12 mouse cellular contexts compared by ENCODE assay signal in the genomic region with DNA sequence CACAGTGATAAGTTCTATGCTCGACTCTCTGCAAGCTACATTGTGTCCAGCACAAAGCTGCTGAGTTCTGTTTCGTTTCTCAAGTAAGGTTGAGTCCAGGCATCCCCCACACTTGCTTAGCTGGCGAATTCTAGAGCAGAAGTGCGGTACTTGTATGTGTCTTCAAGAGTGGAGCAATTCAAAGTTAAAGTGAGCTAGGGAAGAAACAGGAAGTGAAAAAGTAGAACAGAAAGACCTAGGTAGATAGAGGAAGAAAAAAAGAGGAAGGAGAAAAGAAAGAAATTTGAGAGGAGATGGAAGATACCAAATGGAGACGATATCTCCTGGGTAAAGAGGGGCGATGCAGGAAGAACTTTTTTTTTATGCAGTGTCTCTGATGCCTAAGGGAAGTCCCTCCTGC. TPM values are rescaled to one million over a fixed set of nuclear protein-coding genes. Genes with fewer than 3 reads are reported as not detected.
DNase-seq lines count a peak whose midpoint lies in the region; ATAC-seq and TF ChIP-seq lines count a peak whose summit lies in the region.
"Had no signal": no experiment of that assay in that cellular context is flagged by ENCODE, and none has a peak within 500 bp of the region (broad histone marks: within the 10 kb centered on the region; RNA-seq: fewer than 3 reads in every experiment).

No protein-coding gene starts in this region.

- H3K36me3 ChIP-seq in kidney, adult 2 months (ENCODE audit: control insufficient read depth, insufficient read depth, low read length): no peaks in the 10 kb centered on the region
- H3K36me3 ChIP-seq: midbrain, embryonic 10.5 days had no signal

- H3K4me3 ChIP-seq in kidney, adult 2 months (ENCODE audit: insufficient read depth, low read depth, low read length): no peak overlapping the region
- H3K4me3 ChIP-seq: erythroblast, embryonic 14.5 days; midbrain, embryonic 10.5 days had no signal

- peak; percentile 46 to 63 for ATAC-seq in hematopoietic stem cell, adult 5-6 weeks (replicated peaks in 1 of 2; ENCODE audit: insufficient read depth in 1 of 2, low FRiP score in 2 of 2, low TSS enrichment in 1 of 2, low read depth in 1 of 2, poor library complexity in 2 of 2, severe bottlenecking in 2 of 2)
- ATAC-seq: hindbrain, embryonic 16.5 days had no signal

- 84% methylated on average over 6 of the region's 6 CpGs for WGBS in kidney, adult 2 months

- H3K27ac ChIP-seq in kidney, adult 2 months (ENCODE audit: insufficient read depth, low read depth, low read length): no peak overlapping the region
- H3K27ac ChIP-seq: midbrain, embryonic 10.5 days had no signal

- H3K27me3 ChIP-seq in kidney, adult 2 months (replicated peaks; ENCODE audit: control insufficient read depth, insufficient read depth, low read length): no peaks in the 10 kb centered on the region

- DNase-seq in kidney, adult 2 months: peak; percentile 10
- DNase-seq in kidney, postnatal 4 days: no peak
- peak; percentile 15 for DNase-seq in thymus, postnatal 14 days
- DNase-seq in thymus, postnatal 36 days: no peak
- DNase-seq in cerebellum, postnatal 14 days: no peak
- no peak for DNase-seq in adrenal gland, adult 18-20 months (ENCODE audit: low spot score in 2 of 2)
- DNase-seq: cerebellum, adult 2 months; lung, embryonic 14.5 days had no signal

- no peak for TF ChIP-seq POLR2A in kidney, adult 2 months (IDR thresholded peaks at IDR 0.05; ENCODE audit: low read depth, low read length)

- no peak for TF ChIP-seq CTCF in kidney, adult 2 months (conservative IDR thresholded peaks at IDR 0.05; ENCODE audit: insufficient read depth, insufficient read length, low read depth, low read length)

- no peaks in the 10 kb centered on the region for H3K4me1 ChIP-seq in kidney, adult 2 months (ENCODE audit: control insufficient read depth, insufficient read depth, low read length)
- H3K4me1 ChIP-seq: midbrain, embryonic 10.5 days had no signal

RNA-seq across cellular contexts. Expression of a gene that starts 51.4 kb away (rescaled TPM):
- 14.4 and 15.3 TPM in 2 replicates for polyA plus RNA-seq in kidney, adult 2 months (2012; rRNA removed)
- 20.0 and 21.8 TPM in 2 replicates for total RNA-seq in hematopoietic stem cell, adult 5-6 weeks (2017)
- total RNA-seq in adrenal gland, adult 18-20 months (2021): 10 to 100 TPM; 37.1 to 38.9 TPM

Comparison
In these comparisons a context has a peak if more than half of its experiments do, and no peak if none do; other contexts are left out.
1. DNase-seq: peak in kidney, adult 2 months (single experiment) and thymus, postnatal 14 days (single experiment); none in kidney, postnatal 4 days (0 of 2), thymus, postnatal 36 days (0 of 2), cerebellum, postnatal 14 days (0 of 2) and adrenal gland, adult 18-20 months (0 of 2).